Mouse (Mus musculus) hindbrain, embryonic 16.5 days (tissue): ENCODE measurements around the gene Vash2. TPM values are rescaled to one million over a fixed set of nuclear protein-coding genes. Genes with fewer than 3 reads are reported as not detected.

Source experiments
- ATAC-seq: fragments of 200-750 bp; cut with Nextera tagmentation; 2 replicates; pipeline ENCODE4 v1.8.0; 2017; ENCODE audit warnings: moderate TSS enrichment, moderate library complexity
- H3K27ac ChIP-seq: fragments of 300-500 bp; sonication (generic); 2 replicates; pipeline ENCODE4 v1.5.1; 2014; ENCODE audit warnings: low read depth, mild to moderate bottlenecking, control low read depth, low read length, moderate library complexity
- H3K27me3 ChIP-seq: fragments of 300-500 bp; sonication (generic); replicated peaks from 2 replicates; pipeline ENCODE4 v1.6.1; 2014; ENCODE audit warnings: low read length; ENCODE audit not compliant: control insufficient read depth, insufficient read depth
- H3K36me3 ChIP-seq: fragments of 300-500 bp; sonication (generic); 2 replicates; pipeline ENCODE4 v1.6.1; 2014; ENCODE audit warnings: mild to moderate bottlenecking, low read length, moderate library complexity, mixed read lengths; ENCODE audit not compliant: control insufficient read depth, insufficient read depth
- H3K4me1 ChIP-seq: fragments of 300-500 bp; sonication (generic); 2 replicates; pipeline ENCODE4 v1.6.1; 2014; ENCODE audit warnings: low read depth, low read length; ENCODE audit not compliant: control insufficient read depth, insufficient read depth
- H3K4me2 ChIP-seq: fragments of 300-500 bp; sonication (generic); 2 replicates; pipeline ENCODE4 v1.6.1; 2014; ENCODE audit warnings: mild to moderate bottlenecking, low read length, control low read depth, moderate library complexity
- H3K4me3 ChIP-seq: fragments of 300-500 bp; sonication (generic); 2 replicates; pipeline ENCODE4 v1.5.1; 2014; ENCODE audit warnings: mild to moderate bottlenecking, low read length, control low read depth, moderate library complexity
- H3K9ac ChIP-seq: fragments of 300-500 bp; sonication (generic); 2 replicates; pipeline ENCODE4 v1.6.1; 2014; ENCODE audit warnings: low read depth, mild to moderate bottlenecking, control low read depth, low read length, moderate library complexity
- H3K9me3 ChIP-seq: fragments of 300-500 bp; sonication (generic); 2 replicates; pipeline ENCODE4 v1.6.1; 2014; ENCODE audit warnings: mild to moderate bottlenecking, low read length, moderate library complexity; ENCODE audit not compliant: control insufficient read depth
- WGBS: fragments of 180-500 bp; shearing (Covaris S2); extraction: QIAGEN DNeasy Blood & Tissue Kit; methylation state at CpG from one replicate; pipeline ENCODE4 v1.1.7; 2014; 5-methylcytosine and 5-hydroxymethylcytosine counted together
- polyA plus RNA-seq: library from polyadenylated mRNA; unstranded; fragments of >200 nt; fragmentation: Nextera tagmentation; extraction: Ambion mirVana; gene quantifications from 2 replicates; pipeline ENCODE4 v1.2.1, GENCODE M21; 2015

The Vash2 gene
- polyA plus RNA-seq, 1 experiment from 2014 or later, result 76.5 TPM

GRCm38 (mm10) chr1:190968010-190968409 lies 11.1 kb downstream of the Vash2 start:
- WGBS, result 94% methylated on average over 7 of the region's 7 CpGs
- H3K27me3 ChIP-seq, result no peaks in the 10 kb centered on the region
- H3K4me3 ChIP-seq, result no peak overlapping the region
- no peaks in the 10 kb centered on the region for H3K9me3 ChIP-seq
- H3K4me2 ChIP-seq, result no peak overlapping the region
- H3K36me3 ChIP-seq, result peaks cover 25% of the 10 kb centered on the region; the same call in 1 of the 2 replicates
- no peak for ATAC-seq
- H3K27ac ChIP-seq, result no peak overlapping the region
- H3K4me1 ChIP-seq, result peaks cover 6% of the 10 kb centered on the region
- H3K9ac ChIP-seq, result no peak overlapping the region

GRCm38 (mm10) chr1:190964992-190965780 lies 13.9 kb downstream of the Vash2 start:
- no peak overlapping the region for H3K27ac ChIP-seq
- no peaks in the 10 kb centered on the region for H3K9me3 ChIP-seq
- ATAC-seq, result no peak
- H3K27me3 ChIP-seq, result no peaks in the 10 kb centered on the region
- WGBS, result 76% methylated on average over 15 of the region's 15 CpGs
- H3K36me3 ChIP-seq, result peaks cover 32% of the 10 kb centered on the region
- H3K4me3 ChIP-seq, result no peak overlapping the region
- H3K9ac ChIP-seq, result no peak overlapping the region
- H3K4me2 ChIP-seq, result no peak overlapping the region
- H3K4me1 ChIP-seq, result no peaks in the 10 kb centered on the region

- H3K4me3 ChIP-seq, result no peak overlapping the region
- no peak overlapping the region for H3K4me2 ChIP-seq
- H3K9ac ChIP-seq, result no peak overlapping the region
- H3K36me3 ChIP-seq, result peaks cover 30% of the 10 kb centered on the region
- no peaks in the 10 kb centered on the region for H3K27me3 ChIP-seq
- 91% methylated on average over 3 of the region's 3 CpGs for WGBS
- H3K27ac ChIP-seq, result no peak overlapping the region
- H3K9me3 ChIP-seq, result no peaks in the 10 kb centered on the region
- H3K4me1 ChIP-seq, result no peaks in the 10 kb centered on the region
- no peak for ATAC-seq
These were observed 16.3 kb downstream of the Vash2 start for GRCm38 (mm10) chr1:190962760-190963159.

GRCm38 (mm10) chr1:190958821-190959220 lies 20.3 kb downstream of the Vash2 start:
- Histone ChIP-seq H3K36me3 (peaks cover 34% of the 10 kb centered on the region), H3K9ac (no peak overlapping the region), H3K9me3 (no peaks in the 10 kb centered on the region), H3K4me3 (no peak overlapping the region), H3K4me1 (no peaks in the 10 kb centered on the region), H3K27ac (no peak overlapping the region), H3K4me2 (no peak overlapping the region), H3K27me3 (no peaks in the 10 kb centered on the region)
- 92% methylated on average over 5 of the region's 5 CpGs for WGBS
- no peak for ATAC-seq

- H3K9ac ChIP-seq, result no peak overlapping the region
- H3K27ac ChIP-seq, result no peak overlapping the region
- no peaks in the 10 kb centered on the region for H3K4me1 ChIP-seq
- no peaks in the 10 kb centered on the region for H3K9me3 ChIP-seq
- H3K4me2 ChIP-seq, result no peak overlapping the region
- no peak overlapping the region for H3K4me3 ChIP-seq
- no peak for ATAC-seq
- no peaks in the 10 kb centered on the region for H3K27me3 ChIP-seq
- H3K36me3 ChIP-seq, result peaks cover 37% of the 10 kb centered on the region
- WGBS, result 72% methylated on average over 3 of the region's 3 CpGs
These were observed 26.1 kb downstream of the Vash2 start for GRCm38 (mm10) chr1:190953009-190953408.

- H3K36me3 ChIP-seq, result peaks cover 27% of the 10 kb centered on the region
- H3K4me1 ChIP-seq, result no peaks in the 10 kb centered on the region
- no peak overlapping the region for H3K9ac ChIP-seq
- H3K27ac ChIP-seq, result no peak overlapping the region
- 86% methylated on average over 5 of the region's 5 CpGs for WGBS
- no peak overlapping the region for H3K4me2 ChIP-seq
- H3K4me3 ChIP-seq, result no peak overlapping the region
- H3K27me3 ChIP-seq, result no peaks in the 10 kb centered on the region
- H3K9me3 ChIP-seq, result no peaks in the 10 kb centered on the region
- ATAC-seq, result no peak
These were observed 28.1 kb downstream of the Vash2 start for GRCm38 (mm10) chr1:190951014-190951413.

GRCm38 (mm10) chr1:190948846-190949245 lies 30.2 kb downstream of the Vash2 start:
- H3K27ac ChIP-seq, result no peak overlapping the region
- ATAC-seq, result peak; percentile 75
- H3K4me3 ChIP-seq, result no peak overlapping the region
- no peak overlapping the region for H3K9ac ChIP-seq
- H3K36me3 ChIP-seq, result peaks cover 33% of the 10 kb centered on the region
- WGBS, result 78% methylated on average over 17 of the region's 17 CpGs
- H3K4me1 ChIP-seq, result no peaks in the 10 kb centered on the region
- H3K27me3 ChIP-seq, result no peaks in the 10 kb centered on the region
- no peaks in the 10 kb centered on the region for H3K9me3 ChIP-seq
- no peak overlapping the region for H3K4me2 ChIP-seq

GRCm38 (mm10) chr1:190948439-190948838 lies 30.7 kb downstream of the Vash2 start:
- Histone ChIP-seq H3K27ac (no peak overlapping the region), H3K4me2 (no peak overlapping the region), H3K9ac (no peak overlapping the region), H3K9me3 (no peaks in the 10 kb centered on the region), H3K4me1 (no peaks in the 10 kb centered on the region), H3K27me3 (no peaks in the 10 kb centered on the region), H3K4me3 (no peak overlapping the region), H3K36me3 (peaks cover 34% of the 10 kb centered on the region)
- 80% methylated on average over 7 of the region's 7 CpGs for WGBS
- ATAC-seq, result no peak

- WGBS, result 75% methylated on average over 5 of the region's 5 CpGs
- H3K27me3 ChIP-seq, result no peaks in the 10 kb centered on the region
- no peak overlapping the region for H3K27ac ChIP-seq
- no peak overlapping the region for H3K9ac ChIP-seq
- H3K36me3 ChIP-seq, result peaks cover 34% of the 10 kb centered on the region
- H3K4me3 ChIP-seq, result no peak overlapping the region
- H3K4me2 ChIP-seq, result no peak overlapping the region
- no peak for ATAC-seq
- H3K9me3 ChIP-seq, result no peaks in the 10 kb centered on the region
- H3K4me1 ChIP-seq, result no peaks in the 10 kb centered on the region
These were observed 31.1 kb downstream of the Vash2 start for GRCm38 (mm10) chr1:190947986-190948385.
